Mouse (Mus musculus): Measurements from ENCODE around the gene Gm49355.
A peak's percentile ranks its signal among the peaks of the same experiment; 100 is the strongest.

Gene Gm49355

DNA sequence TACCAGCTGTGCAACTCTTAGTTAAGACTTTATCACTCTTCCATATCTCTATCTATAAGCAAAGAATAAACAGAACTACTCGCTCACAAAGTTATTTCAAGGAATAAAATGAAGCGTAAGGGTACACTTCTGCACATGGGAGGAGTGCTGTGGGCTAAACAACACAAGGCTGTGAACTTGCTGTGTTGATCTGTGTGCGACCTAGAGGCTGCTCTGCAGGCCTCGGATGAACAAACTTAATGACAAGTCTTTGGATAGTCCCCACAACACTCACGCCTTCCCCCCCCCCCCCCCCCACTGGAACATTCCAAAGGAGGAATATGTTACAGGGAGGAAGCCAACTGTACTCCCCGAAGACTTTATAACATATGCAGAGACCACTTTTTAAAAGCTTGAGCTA lies at the start of gene Gm49355:
TSS of gene Gm49355 (plus strand) at position 336 of the 400 bp plus-strand sequence.
- no peak for DNase-seq (ENCODE audit: low read depth)

DNA sequence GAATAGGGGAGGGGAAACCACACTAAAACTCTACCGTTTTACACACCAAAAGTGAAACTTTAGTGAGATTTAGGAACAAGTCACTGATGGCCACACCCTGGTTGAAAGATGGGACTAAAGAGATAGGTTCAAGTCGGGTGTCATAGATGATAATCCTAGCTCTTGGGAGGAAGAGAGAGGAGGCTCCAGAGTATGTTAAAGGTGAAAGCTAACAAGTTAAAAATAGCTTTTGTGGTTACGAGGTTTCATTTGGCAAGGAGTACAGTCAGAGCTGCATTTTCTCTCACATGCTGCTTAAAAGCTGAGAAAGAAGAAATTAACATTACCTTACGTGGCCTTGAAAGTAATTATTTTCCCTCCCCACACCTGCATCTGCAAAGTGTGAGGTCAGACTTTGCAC lies 40.0 kb upstream of the Gm49355 start:
- peak; percentile 3 for DNase-seq (ENCODE audit: low read depth)

DNA sequence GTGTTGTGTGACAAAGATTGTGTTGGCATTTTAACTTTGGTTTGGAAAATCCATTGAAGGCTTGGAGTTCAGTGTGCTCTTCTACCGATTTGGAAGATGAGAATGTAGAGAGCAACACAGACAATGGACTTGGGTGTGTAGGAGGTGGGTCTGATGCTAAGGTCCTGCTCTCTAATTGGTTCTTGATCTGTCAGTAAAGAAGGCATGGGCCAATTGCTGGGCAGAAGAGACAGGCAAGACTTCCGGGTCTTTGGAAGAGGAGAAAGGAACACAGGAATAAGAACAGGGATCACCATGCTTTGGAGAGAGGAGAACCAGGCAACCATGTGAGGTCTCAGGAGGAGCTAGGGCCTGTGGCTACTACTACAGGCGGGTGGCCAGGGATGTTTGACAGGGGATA lies 7.7 kb upstream of the Gm49355 start:
- no peak for DNase-seq (ENCODE audit: low read depth)

DNA sequence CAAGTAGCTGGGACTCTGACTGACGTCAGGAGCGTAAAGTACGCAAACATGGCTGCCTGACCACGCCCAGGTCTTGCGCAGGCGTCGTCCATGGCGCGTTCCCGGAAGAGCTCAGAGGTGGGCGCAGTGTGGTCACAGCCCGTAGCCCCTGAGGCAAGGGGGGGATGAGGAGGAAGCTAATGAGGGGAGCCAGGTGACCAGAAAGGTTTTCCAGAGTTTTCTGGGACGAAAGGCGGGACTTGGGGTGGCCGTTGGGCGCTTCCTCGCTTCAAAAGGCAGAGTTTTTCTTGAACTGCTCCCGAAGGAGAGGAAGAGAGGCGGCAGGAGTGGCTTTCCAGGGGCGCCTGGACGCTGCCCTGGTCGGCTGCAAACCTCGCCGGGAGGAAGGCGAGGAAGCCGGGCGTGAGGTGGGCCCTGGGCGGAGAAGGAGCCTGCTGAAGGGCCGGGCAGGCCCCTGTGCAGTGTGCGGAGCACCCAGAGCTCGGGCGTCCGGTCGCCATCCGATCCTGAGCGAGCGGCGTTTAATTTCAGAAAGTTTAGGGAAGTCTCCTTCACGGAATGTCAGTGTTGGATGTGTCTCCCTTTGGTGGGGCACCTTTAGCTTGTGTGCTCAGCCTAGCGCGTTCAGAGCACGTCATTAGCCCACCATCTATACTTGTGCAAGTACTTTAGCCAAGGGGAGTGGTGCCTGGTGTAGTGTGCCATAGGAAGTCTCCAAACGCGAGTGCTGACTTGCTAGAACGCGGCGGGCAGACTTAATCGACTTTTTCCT lies 551 bp downstream of the Gm49355 start, which contains the start of gene 3830406C13Rik:
TSS of gene 3830406C13Rik (plus strand) at position 33 of the 772 bp plus-strand sequence.
- DNase-seq (ENCODE audit: low read depth) = peak; percentile 90

DNA sequence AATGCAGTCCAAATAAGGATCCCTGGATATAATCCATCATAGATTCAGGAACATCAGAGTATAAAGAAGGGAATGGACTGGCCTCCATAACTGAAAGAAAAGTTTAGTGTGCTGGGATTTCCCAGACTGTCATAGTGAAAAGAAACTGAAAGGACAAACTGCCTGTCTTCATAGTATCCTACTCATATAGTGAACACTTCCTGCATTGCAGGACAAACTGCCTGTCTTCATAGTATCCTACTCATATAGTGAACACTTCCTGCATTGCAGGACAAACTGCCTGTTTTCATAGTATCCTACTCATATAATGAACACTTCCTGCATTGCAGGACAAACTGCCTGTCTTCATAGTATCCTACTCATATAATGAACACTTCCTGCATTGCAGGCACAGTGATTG lies 6.0 kb downstream of the Gm49355 start:
- peak; percentile 13 for DNase-seq (ENCODE audit: low read depth)

DNA sequence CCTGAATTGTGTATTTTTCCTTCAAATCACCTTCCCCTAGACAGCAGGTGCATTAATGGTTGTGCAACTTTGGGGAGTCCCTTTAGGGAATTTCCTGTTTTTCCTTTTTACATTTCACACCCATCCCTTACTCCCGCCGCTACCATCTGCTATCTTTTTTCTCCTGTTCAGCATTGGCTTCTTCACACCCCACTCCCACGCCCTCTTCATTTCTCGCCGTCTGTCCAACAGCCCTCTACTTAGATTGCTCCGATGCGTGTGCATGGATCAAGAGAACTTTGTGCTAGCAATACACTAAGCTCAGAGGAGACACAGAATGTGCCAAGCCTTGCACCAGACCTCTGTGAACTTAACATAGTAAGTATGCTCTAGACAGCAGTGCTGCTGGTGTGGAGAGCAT lies 12.6 kb downstream of the Gm49355 start:
- DNase-seq (ENCODE audit: low read depth) = no peak

DNA sequence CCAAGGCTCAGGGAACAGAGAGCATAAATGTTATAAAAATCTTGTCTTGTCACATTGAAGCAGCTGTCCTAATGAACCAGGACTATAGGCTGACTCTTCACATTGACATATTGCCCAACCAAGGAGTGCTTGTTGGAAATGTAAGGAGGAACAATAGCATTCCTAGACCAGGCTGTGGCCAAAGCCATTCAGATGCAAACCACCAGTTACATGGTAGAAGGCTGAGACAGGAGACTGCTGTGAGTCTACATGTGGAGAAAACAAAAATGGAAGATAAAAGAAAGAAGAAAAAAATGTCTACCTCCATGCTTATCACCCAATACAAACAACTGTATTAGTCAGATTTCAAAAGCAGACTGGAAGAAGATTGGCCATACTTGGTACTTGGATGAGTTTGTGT lies 15.4 kb downstream of the Gm49355 start:
- DNase-seq (ENCODE audit: low read depth) = no peak

DNA sequence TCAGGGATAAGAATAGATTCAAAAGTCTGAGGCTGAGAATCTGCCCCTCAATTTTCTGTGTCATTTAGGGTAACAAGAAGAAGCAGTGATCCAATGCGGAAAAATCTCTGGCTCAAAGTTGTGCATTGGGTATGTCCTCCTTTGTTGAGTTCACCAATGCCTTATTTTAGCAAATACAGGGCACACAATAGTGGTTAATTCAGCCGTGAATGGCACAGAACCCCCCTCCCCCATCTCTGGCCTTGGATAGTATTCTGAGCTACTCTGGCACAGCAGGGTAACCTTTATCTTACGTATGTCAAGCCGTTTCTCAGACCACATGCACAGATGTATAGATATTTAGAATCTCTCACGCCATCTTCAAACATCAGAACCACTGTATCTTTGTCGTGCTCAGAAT lies 15.9 kb downstream of the Gm49355 start:
- no peak for DNase-seq (ENCODE audit: low read depth)

DNA sequence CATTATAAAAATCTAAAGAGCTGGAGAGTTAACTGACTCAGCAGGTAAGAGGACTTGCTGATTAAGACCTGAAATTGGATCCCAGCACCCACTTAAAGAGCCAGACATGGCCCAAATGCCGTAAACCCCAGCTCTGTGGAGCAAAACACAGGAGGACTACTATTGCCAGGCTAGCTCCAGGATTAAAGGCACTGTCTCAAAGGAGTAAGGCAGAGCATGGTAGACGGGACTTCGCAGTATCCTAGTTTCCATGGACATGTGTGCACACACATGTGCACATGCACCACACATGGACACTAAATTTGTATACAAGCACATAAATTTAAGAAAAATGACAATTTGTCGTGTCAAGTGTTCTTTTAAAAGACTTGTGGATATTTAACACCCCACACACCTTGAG lies 16.5 kb downstream of the Gm49355 start:
- no peak for DNase-seq (ENCODE audit: low read depth)

DNA sequence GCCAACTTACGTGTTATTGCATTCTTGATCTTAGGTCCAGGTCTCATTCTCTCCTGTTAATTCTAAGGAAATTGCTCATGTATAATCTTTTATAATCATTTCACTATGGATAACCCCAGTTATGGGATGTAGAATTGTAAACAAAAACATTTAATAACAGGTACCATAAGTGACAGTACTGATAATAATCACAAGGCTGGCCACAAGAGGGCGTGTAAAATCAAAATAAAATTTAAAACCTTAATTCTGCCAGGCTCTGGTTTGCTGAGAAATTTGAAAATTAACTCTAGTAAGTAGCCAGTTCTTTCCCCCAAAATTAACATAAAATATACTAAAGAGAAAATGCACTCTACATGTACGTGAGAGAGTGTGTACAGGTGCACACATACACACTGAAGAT lies 16.9 kb downstream of the Gm49355 start:
- DNase-seq (ENCODE audit: low read depth) = no peak

DNA sequence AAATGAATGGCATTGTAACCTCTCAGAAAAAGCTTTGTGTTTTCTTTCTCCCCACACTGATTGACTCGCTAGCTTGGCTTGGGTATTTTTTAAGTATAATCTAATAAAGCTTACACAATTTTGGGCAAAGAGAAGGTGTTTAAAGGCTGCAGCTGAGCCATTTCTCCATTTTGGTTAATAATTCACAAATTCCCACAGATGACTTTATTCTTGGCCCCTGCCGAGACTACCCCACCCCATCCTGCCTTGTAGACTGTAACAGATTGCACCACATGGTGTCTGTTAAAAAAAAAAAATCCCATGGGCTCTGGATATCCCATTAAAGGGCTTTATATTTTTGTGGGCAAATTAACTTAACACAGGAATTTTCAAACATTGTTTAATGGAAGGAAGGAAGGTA lies 19.3 kb downstream of the Gm49355 start:
- DNase-seq (ENCODE audit: low read depth) = no peak

DNA sequence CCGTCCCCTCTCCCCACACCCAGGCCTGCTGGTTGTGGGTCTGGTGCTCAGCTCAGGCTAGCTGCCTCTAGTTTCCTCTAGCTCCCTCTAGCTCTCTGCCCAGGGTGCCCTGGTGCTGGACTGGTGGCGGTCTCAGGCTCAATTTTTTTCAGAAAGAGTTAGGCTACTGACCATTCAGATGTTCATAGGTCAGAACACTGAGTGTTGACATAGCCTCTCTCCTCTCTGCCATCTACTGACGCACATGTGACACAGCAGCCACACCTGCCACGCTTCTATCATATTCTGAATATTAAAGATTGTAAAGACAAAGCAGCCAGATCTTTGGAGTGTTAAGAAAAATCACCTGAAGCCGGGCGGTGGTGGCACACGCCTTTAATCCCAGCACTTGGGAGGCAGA lies 49.8 kb downstream of the Gm49355 start:
- DNase-seq (ENCODE audit: low read depth) = peak; percentile 19

DNA sequence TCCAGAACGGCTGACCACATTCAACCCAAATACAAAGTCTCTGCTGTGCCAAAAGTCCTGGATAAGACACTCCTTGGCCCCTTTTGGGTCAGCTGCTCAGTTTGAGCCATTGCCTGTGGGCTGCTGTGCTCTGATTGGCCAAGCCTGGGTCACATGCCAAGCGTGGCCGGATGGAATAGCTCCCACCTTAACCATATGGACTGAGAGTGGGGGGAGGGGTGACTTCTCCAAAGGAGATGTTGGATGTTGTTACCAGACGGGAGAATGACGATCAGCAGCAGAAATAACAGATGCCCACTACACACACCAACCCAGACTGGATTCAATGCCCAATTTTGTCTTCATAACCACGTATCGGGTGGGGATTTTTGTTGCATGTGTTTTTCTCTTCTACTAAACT lies 51.1 kb downstream of the Gm49355 start:
- DNase-seq (ENCODE audit: low read depth) = no peak

DNA sequence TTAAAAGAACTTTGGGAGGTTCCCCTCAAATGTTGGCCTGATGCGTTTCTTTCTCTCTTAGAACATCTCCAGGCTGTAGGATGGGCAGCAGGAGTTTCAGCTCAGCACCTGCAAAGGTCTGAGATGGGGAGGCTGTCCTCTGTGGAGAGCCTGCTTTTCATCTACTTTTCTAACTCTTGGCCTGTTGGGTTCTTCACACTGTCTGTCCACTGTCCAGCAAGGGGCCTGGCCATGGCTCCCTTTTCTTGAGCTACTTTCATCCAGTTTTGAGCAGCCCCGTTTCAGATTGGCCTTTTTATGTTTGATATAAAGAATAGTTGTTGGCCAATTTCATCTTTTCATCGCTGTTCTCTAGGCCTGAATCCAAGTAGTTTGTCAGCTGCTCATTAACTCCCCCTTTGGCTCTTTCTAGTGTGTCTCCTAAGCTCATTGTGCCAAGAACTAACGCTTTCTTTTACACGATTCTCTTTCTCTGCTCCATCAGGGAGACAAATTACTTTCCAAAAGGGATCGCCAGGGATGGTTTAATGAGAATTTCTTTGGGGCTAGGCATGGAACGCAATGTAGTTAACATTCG lies 53.7 kb downstream of the Gm49355 start:
- DNase-seq (ENCODE audit: low read depth) = no peak

DNA sequence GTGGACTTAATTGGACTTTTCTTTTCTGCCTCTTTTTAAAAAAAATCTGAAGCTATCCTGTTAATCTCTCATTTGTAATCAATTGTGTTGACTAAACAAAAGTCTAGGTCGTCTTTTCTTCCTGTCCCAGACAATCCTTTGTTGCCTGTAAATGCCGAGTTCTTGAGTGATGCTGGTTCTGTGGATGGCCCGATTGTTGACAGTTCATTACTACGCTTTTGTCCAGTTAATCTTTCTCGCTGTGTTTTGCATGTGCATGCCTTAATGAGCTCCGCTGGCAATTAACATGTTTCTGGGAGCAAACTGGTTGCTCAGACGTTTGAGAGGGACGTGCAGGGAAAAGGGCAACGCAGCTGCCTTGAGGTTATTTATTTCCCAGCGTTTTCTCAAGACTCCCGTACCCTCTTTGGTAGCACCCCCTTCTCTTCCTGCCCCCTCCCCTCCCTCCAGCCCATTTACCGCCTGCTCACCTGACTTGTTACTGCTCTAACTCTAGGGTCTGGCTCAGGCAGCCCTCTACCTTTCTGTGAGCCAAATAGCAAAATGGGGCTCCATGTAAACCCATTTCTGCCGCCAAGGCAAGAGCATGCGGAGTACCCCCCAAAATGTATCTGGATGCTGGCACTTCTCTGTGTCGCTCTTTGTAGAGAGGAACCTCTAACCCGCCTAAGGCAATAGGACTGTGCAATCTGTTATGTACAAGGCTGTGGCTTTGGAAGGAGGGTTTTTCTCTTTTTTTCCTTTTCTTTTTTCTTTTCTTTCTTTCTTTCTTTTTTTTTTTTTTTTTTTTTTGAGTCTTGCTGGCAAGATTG lies 54.4 kb downstream of the Gm49355 start:
- DNase-seq (ENCODE audit: low read depth) = no peak

DNA sequence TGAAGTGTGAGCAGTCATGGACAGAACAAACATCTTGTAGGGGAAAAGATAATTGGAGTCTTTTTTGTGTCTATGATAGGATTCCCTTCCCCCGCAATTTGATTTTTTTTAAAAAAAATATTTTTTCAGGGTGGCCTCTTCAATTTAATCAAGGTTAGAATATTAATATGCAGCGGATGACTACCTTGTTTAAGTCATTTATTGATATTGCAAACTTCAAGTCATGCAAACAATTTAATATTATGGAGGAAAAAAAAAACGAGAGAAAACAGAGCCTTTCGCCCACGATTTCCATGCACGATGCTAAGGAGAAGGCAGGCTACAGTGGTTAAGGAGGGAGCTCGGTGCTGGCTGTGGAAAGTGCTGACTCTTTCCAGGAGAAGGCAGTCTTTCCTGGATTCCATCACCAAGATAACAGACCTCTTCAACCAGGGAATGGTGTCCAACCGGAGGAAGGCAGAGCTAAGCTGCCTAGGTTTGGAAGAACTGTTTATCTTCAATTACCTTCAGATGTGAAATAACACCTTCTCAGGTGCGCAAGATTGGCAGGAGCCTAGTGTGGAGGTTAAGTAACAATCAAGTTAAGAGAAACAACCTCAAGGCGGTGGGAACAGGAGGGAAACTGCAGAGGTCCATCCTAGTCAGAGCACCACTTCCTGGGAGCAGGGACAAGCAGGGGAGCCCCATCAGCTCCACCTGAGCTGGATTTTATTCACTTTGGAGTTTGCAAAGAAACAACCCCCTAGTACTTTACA lies 55.2 kb downstream of the Gm49355 start:
- DNase-seq (ENCODE audit: low read depth) = no peak

DNA sequence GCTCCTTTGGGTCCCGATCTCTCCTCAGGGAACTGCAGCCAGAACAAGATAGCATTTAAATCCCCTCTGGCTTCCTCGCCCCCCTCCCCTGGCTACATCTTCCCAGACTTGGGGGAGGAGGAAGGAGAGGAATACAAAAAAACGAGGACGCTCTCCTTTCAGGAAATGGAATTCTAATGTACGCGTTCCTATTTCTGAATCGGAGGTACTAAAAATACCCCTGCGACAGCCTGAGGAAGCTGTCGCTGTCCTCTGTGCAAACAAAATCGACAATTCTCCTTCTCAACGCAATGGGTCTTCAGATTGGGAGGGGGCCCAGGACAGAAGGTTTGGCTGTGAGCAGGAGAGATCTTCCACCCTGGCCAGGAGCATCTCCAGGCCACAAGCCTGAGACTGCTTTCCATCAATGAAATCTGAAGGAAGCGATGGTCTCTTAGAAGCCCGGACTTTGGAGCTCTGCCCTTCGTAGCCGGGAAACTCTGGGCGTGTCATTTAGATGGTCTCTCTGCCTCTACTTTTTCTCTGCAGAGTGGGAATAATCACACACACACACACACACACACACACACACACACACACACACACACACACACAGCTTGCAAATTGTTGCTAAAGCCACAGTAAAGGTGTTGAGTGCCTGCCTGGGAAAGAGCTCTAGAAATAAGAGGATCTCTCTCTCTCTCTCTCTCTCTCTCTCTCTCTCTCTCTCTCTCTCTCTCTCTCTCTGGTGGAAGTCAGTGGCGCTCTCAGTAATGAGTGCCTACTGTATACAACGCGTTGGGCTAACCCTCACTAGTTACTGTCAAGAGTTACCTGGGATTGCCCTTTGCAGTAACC lies 56.7 kb downstream of the Gm49355 start:
- no peak for DNase-seq (ENCODE audit: low read depth)

DNA sequence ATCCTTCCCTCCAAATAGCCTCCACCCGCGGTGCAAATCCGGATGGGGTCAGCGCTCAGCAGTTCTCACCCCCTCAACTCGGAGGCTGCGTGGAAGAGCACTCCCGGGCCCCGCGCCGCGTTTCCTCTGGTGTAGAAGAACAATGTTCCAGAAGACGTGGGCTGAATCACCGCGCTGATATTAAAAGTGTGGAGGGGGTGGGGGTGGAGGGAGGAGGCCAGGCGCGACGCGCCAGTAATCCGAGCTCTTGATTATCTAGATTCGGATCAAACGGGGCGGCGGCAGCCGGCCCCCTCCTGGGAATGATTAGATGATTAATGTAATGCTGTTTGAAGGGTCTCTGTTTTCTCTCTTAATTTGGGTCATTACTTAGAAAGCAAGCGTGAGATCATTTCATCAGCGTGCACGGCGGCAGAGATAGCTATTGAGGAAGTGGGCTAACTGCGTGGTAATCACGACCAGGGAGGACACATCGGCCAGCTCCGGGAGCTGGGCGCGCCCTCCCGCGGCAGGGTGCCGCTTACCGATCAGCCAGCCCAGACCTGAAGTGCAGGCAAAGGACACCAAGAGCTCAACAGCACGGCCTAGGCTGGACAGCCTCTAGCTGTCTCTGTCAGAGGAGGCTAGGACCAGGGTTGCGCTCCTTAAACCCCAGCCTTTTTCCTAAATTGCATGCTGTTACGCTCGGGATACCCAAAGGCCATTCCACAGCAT lies 57.5 kb downstream of the Gm49355 start:
- DNase-seq (ENCODE audit: low read depth) = no peak

DNA sequence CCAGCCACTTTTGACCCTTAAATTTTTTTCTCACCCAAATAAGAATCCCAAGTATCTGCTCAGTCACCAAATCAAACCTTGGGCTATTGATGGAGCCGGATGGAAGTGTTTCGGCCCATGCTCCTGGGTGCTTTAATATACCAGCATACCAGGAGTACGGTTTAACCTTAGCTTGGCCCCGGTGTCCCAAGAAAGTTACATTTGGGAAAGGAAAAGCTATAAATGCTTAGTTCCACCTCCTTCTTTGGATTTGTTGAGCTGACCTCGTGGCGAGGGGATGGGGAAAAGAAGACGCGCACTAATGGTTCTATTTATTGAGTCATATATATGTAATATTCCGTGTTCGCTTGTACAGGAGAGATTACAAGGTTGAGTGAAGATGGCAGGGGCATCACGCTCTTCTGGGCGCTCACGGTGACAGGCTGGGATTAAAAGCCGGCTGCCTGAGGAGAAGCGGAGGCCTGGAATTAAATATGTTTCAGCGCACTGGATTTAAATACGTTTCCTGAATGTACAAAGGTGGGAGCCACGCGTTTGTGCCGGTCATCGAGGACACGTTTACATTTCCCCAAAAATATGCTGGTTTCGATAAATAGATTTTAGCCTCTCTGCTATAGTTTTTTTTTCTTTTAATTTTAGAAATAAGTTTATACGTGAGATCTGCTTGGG lies 58.1 kb downstream of the Gm49355 start:
- no peak for DNase-seq (ENCODE audit: low read depth)

DNA sequence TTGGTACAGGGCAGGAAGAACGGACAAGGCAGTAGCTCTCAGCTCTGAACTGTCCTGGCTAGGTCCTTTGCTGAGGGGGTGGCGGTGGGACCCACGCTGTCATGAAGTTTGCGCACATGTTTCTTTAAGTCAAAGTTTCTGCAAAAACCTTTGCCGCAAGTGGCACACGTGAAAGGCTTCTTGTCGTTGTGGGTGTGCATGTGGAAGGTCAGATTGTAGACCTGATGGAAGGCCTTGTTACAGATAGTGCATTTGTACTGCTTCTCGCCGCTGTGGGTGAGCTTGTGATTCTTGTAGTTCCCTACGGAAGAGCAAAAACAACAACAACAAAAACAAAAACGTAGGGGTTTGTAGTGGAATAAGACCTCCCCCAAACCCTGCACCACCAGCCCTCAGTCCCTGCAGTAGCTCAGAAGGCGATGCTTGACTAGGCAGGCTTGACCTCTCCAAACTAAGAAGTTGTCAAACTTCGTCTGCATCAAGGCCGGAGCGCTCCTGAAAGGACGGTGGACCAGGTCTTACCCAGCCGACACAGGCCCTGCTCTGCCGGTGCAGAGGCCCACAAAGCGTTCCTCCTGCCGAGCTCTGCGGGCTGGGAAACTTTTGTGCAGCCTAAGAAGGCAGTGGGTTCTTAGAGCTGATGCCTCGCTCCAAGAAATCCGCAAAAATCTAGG lies 58.8 kb downstream of the Gm49355 start:
- no peak for DNase-seq (ENCODE audit: low read depth)
